Mouse (Mus musculus): ENCODE results near the gene Zbtb16. TPM values are rescaled to one million over a fixed set of nuclear protein-coding genes. Genes with fewer than 3 reads are reported as not detected.

Zbtb16 gene
- polyA plus RNA-seq, 1 experiment from 2014 or later = 6.0 TPM

GRCm38 (mm10) chr9:48712985-48713765, 122.8 kb downstream of the Zbtb16 start:
- Histone ChIP-seq H3K9ac (replicated peaks; ENCODE audit: low read length) (no peak overlapping the region), H3K4me3 (replicated peaks; ENCODE audit: low read depth, low read length) (no peak overlapping the region), H3K36me3 (ENCODE audit: control insufficient read depth, insufficient read depth, low read length) (no peaks in the 10 kb centered on the region), H3K4me1 (ENCODE audit: control insufficient read depth, insufficient read depth, low read length) (0 out of 2 replicates have a peak, but pooled peaks cover 12% of the 10 kb centered on the region), H3K9me3 (ENCODE audit: control insufficient read depth, low read length) (no peaks in the 10 kb centered on the region), H3K27ac (replicated peaks; ENCODE audit: low read depth, low read length) (no peak overlapping the region), H3K4me2 (ENCODE audit: low read length) (no peak overlapping the region), H3K27me3 (ENCODE audit: control insufficient read depth, insufficient read depth, low read length) (no peaks in the 10 kb centered on the region)
- ATAC-seq (ENCODE audit: low FRiP score, low TSS enrichment) (no peak), DNase-seq (no peak)
- 87% methylated on average over 13 of the region's 13 CpGs for WGBS

DNA sequence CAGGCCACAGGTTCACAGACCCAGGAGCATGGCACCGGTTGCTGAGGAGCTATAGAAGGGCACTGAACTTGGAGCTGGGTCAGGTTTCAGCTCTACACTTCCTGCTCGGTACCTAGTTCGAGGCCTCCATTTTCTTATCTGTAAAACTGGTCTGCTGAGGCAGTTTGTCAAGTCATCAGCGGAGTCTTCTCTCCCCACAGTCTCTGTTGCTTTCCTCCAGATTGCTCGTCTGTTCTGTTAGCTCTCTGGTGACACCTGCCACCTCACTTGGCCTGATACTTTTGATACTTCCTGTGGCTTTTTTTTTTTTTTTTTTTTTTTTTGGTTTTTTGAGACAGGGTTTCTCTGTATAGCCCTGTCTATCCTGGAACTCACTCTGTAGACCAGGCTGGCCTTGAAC, 124.2 kb downstream of the Zbtb16 start:
- Histone ChIP-seq H3K4me1 (ENCODE audit: control insufficient read depth, insufficient read depth, low read length) (0 out of 2 replicates have a peak, but pooled peaks cover 18% of the 10 kb centered on the region), H3K4me2 (ENCODE audit: low read length) (no peak overlapping the region), H3K27me3 (ENCODE audit: control insufficient read depth, insufficient read depth, low read length) (no peaks in the 10 kb centered on the region), H3K9me3 (ENCODE audit: control insufficient read depth, low read length) (no peaks in the 10 kb centered on the region), H3K4me3 (replicated peaks; ENCODE audit: low read depth, low read length) (no peak overlapping the region), H3K36me3 (ENCODE audit: control insufficient read depth, insufficient read depth, low read length) (no peaks in the 10 kb centered on the region), H3K27ac (replicated peaks; ENCODE audit: low read depth, low read length) (no peak overlapping the region), H3K9ac (replicated peaks; ENCODE audit: low read length) (no peak overlapping the region)
- no peak for DNase-seq
- no peak for ATAC-seq (ENCODE audit: low FRiP score, low TSS enrichment)
- WGBS = 88% methylated on average over 5 of the region's 5 CpGs

- H3K27ac ChIP-seq (replicated peaks; ENCODE audit: low read depth, low read length) = no peak overlapping the region
- H3K9ac ChIP-seq (replicated peaks; ENCODE audit: low read length) = no peak overlapping the region
- H3K4me1 ChIP-seq (ENCODE audit: control insufficient read depth, insufficient read depth, low read length) = 0 out of 2 replicates have a peak, but pooled peaks cover 18% of the 10 kb centered on the region
- ATAC-seq (ENCODE audit: low FRiP score, low TSS enrichment) = no peak
- H3K4me2 ChIP-seq (ENCODE audit: low read length) = no peak overlapping the region
- no peaks in the 10 kb centered on the region for H3K27me3 ChIP-seq (ENCODE audit: control insufficient read depth, insufficient read depth, low read length)
- no peaks in the 10 kb centered on the region for H3K9me3 ChIP-seq (ENCODE audit: control insufficient read depth, low read length)
- H3K4me3 ChIP-seq (replicated peaks; ENCODE audit: low read depth, low read length) = no peak overlapping the region
- no peaks in the 10 kb centered on the region for H3K36me3 ChIP-seq (ENCODE audit: control insufficient read depth, insufficient read depth, low read length)
- WGBS = 41% methylated on average over 9 of the region's 9 CpGs
- no peak for DNase-seq
These were observed 124.7 kb downstream of the Zbtb16 start for GRCm38 (mm10) chr9:48711296-48711781.

DNA sequence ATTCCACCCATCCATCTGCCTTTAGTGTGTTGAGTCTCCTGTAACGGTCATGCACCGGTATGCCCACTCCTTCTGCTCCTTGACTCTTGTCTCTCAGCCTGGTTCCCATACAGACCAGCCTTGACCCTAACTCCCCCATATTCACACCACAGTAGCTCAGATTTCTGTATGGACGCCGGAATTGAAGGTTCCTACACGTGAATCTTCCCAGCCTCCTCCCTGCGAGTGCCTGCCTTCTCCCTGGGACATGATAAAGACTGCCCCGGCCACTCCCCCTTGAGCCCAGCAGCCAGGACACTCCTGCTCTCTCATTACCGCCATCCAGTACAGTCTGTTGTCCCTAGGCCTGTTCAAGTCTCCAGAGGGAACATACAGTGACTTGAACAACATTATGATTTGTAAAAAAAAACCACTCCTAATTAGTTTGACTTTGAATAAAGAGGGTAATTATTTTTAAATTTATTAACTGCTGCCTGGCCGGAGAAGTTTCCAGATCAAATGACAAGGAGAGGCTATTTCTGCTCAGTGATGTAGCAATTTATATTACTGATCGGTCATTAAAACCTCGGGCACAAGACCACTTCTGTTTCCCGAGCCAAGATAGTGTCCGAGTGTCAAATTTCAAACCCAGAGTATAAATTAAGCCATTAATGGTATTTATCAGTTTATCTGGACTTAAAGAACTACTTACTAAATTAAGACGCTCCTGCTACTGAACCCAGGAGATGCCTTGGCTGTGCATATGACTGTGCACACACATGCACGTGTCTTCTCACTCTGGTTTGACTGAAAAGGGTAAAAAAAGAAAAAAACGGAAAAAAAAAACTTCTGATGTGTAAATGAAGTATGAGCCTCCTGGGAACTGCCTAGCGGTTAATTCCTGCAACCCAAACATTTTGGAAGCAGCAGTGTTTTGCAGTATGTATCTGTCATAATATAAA, 125.4 kb downstream of the Zbtb16 start:
- no peak for DNase-seq
- no peak for ATAC-seq (ENCODE audit: low FRiP score, low TSS enrichment)
- Histone ChIP-seq H3K4me2 (ENCODE audit: low read length) (no peak overlapping the region), H3K4me3 (replicated peaks; ENCODE audit: low read depth, low read length) (no peak overlapping the region), H3K9me3 (ENCODE audit: control insufficient read depth, low read length) (no peaks in the 10 kb centered on the region), H3K27me3 (ENCODE audit: control insufficient read depth, insufficient read depth, low read length) (no peaks in the 10 kb centered on the region), H3K27ac (replicated peaks; ENCODE audit: low read depth, low read length) (no peak overlapping the region), H3K4me1 (ENCODE audit: control insufficient read depth, insufficient read depth, low read length) (0 out of 2 replicates have a peak, but pooled peaks cover 18% of the 10 kb centered on the region), H3K9ac (replicated peaks; ENCODE audit: low read length) (no peak overlapping the region), H3K36me3 (ENCODE audit: control insufficient read depth, insufficient read depth, low read length) (no peaks in the 10 kb centered on the region)
- 44% methylated on average over 17 of the region's 17 CpGs for WGBS

DNA sequence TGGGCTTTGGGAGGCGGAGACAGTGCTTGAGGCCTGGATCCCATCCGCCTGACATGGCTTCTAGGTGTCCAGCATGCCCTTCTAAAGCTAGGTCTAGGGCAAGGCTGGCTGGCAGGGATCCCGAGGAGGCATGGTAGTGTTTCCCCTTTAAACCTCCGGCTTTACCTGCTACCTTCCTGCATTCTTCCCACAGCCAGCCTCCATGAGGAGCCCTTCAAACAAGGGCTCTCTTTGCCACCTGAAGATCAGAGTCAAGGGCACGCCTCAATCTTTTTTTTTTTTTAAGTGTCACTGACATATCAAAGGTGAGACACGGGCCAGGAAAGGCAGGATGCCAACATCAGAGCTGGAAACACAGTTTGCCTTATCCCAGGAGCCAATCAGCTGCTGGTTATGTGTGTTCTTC, 128.2 kb downstream of the Zbtb16 start:
- Histone ChIP-seq H3K27ac (replicated peaks; ENCODE audit: low read depth, low read length) (no peak overlapping the region), H3K9ac (replicated peaks; ENCODE audit: low read length) (no peak overlapping the region), H3K4me1 (ENCODE audit: control insufficient read depth, insufficient read depth, low read length) (0 out of 2 replicates have a peak, but pooled peaks cover 18% of the 10 kb centered on the region), H3K4me3 (replicated peaks; ENCODE audit: low read depth, low read length) (no peak overlapping the region), H3K27me3 (ENCODE audit: control insufficient read depth, insufficient read depth, low read length) (no peaks in the 10 kb centered on the region), H3K36me3 (ENCODE audit: control insufficient read depth, insufficient read depth, low read length) (no peaks in the 10 kb centered on the region), H3K4me2 (ENCODE audit: low read length) (no peak overlapping the region), H3K9me3 (ENCODE audit: control insufficient read depth, low read length) (no peaks in the 10 kb centered on the region)
- WGBS = 88% methylated on average over 6 of the region's 6 CpGs
- no peak for DNase-seq
- ATAC-seq (ENCODE audit: low FRiP score, low TSS enrichment) = no peak

DNA sequence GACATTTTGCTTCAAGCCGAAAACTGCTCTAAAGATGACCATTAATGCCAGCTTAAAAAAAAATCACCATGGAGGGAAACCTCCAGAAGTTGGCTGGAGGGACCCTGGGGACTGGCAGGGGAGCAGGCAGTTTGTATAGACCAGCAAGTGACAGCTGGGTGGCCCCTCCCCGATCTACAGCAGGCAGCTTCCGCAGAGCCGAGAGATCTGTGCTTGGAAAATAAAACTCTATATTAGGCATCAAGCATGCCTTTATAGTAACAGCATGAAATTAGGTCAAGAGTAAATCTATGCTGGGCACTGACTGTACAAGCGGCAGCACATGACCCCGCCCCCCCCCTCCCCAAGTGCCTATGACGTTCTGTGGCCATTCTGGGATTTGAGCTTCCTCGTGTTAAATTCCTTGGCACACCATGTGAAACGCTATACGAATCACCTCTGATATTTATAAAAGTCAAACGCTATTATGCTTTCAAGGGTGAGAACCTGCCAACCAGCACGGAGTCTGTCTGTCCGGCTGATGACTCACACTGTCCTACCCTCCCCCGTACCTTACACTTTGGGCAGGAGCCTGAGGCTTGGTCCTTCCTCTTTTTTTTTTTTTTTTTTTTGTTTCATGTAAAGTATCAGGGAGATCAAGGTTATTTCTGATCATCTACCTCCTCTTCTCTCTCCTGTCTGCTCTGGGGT, 128.7 kb downstream of the Zbtb16 start:
- H3K27me3 ChIP-seq (ENCODE audit: control insufficient read depth, insufficient read depth, low read length) = no peaks in the 10 kb centered on the region
- no peak for ATAC-seq (ENCODE audit: low FRiP score, low TSS enrichment)
- no peak for DNase-seq
- H3K36me3 ChIP-seq (ENCODE audit: control insufficient read depth, insufficient read depth, low read length) = no peaks in the 10 kb centered on the region
- no peaks in the 10 kb centered on the region for H3K9me3 ChIP-seq (ENCODE audit: control insufficient read depth, low read length)
- H3K27ac ChIP-seq (replicated peaks; ENCODE audit: low read depth, low read length) = no peak overlapping the region
- no peak overlapping the region for H3K9ac ChIP-seq (replicated peaks; ENCODE audit: low read length)
- 66% methylated on average over 14 of the region's 14 CpGs for WGBS
- H3K4me1 ChIP-seq (ENCODE audit: control insufficient read depth, insufficient read depth, low read length) = 0 out of 2 replicates have a peak, but pooled peaks cover 18% of the 10 kb centered on the region
- H3K4me3 ChIP-seq (replicated peaks; ENCODE audit: low read depth, low read length) = no peak overlapping the region
- H3K4me2 ChIP-seq (ENCODE audit: low read length) = no peak overlapping the region

DNA sequence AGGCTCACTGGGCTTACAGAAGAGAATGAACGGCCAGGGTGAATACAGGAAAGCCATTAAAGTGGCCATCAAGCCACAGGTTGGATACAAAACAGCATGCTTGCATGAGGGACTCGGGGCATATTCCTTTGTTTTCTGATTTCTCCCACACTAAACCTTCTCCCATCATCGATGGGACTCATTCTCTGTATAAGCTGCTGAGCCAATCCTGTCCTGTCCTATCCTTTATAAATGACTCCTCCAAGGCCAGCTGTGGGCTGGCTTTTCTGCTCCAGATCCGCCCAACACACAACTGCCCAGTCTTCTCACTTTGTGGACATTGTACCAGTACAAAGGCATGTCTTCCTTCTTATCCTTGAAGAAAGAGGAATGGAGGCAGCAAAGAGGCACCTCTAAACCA, 134.7 kb downstream of the Zbtb16 start:
- Histone ChIP-seq H3K4me1 (ENCODE audit: control insufficient read depth, insufficient read depth, low read length) (peaks cover 13% of the 10 kb centered on the region), H3K27ac (replicated peaks; ENCODE audit: low read depth, low read length) (no peak overlapping the region), H3K9me3 (ENCODE audit: control insufficient read depth, low read length) (no peaks in the 10 kb centered on the region), H3K27me3 (ENCODE audit: control insufficient read depth, insufficient read depth, low read length) (no peaks in the 10 kb centered on the region), H3K9ac (replicated peaks; ENCODE audit: low read length) (no peak overlapping the region), H3K36me3 (ENCODE audit: control insufficient read depth, insufficient read depth, low read length) (no peaks in the 10 kb centered on the region), H3K4me2 (ENCODE audit: low read length) (no peak overlapping the region), H3K4me3 (replicated peaks; ENCODE audit: low read depth, low read length) (no peak overlapping the region)
- WGBS = 70% methylated on average over 4 of the region's 4 CpGs
- DNase-seq = no peak
- no peak for ATAC-seq (ENCODE audit: low FRiP score, low TSS enrichment)

DNA sequence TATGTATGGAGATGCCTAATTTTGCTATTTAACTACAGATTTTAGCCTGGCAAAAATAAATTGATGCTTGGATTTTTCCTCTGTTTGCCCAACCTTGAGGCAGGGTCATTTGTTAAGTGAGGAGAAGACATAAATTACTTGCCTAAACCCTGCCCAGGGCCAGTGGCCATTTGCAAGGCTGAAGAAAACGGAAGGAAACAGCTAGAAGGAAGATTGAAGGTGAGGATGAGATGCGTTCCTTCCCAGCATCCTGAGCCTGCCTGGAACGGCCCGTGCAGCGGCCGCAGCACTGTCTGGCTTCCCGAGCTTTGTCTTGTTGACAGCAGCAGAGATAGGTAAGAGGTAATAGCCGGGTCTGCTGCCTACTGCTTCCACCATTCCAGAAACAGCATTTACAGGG, 135.2 kb downstream of the Zbtb16 start:
- Histone ChIP-seq H3K9me3 (ENCODE audit: control insufficient read depth, low read length) (no peaks in the 10 kb centered on the region), H3K36me3 (ENCODE audit: control insufficient read depth, insufficient read depth, low read length) (no peaks in the 10 kb centered on the region), H3K4me3 (replicated peaks; ENCODE audit: low read depth, low read length) (no peak overlapping the region), H3K4me2 (ENCODE audit: low read length) (no peak overlapping the region), H3K27me3 (ENCODE audit: control insufficient read depth, insufficient read depth, low read length) (no peaks in the 10 kb centered on the region), H3K4me1 (ENCODE audit: control insufficient read depth, insufficient read depth, low read length) (peaks cover 13% of the 10 kb centered on the region), H3K9ac (replicated peaks; ENCODE audit: low read length) (no peak overlapping the region), H3K27ac (replicated peaks; ENCODE audit: low read depth, low read length) (no peak overlapping the region)
- 68% methylated on average over 8 of the region's 8 CpGs for WGBS
- ATAC-seq (ENCODE audit: low FRiP score, low TSS enrichment) = no peak
- DNase-seq = no peak
